In genomic region chr3:79813814-79814490, GRCm38 (mm10) we compare ENCODE assay signal across 7 mouse cellular contexts. TPM values are rescaled to one million over a fixed set of nuclear protein-coding genes. Genes with fewer than 3 reads are reported as not detected.
A peak's percentile ranks its signal among the peaks of the same experiment; 100 is the strongest.
DNase-seq lines count a peak whose midpoint lies in the region; ATAC-seq lines count a peak whose summit lies in the region.

No protein-coding gene starts in this region.

- no peaks in the 10 kb centered on the region for H3K9me3 ChIP-seq in intestine, embryonic 14.5 days (ENCODE audit: control insufficient read depth, low read length)
- no peaks in the 10 kb centered on the region for H3K9me3 ChIP-seq in midbrain, embryonic 11.5 days (ENCODE audit: control insufficient read depth, low read length)

- no peaks in the 10 kb centered on the region for H3K4me1 ChIP-seq in intestine, embryonic 14.5 days (replicated peaks; ENCODE audit: control insufficient read depth, insufficient read depth, low read length)
- no peaks in the 10 kb centered on the region for H3K4me1 ChIP-seq in midbrain, embryonic 11.5 days (ENCODE audit: control insufficient read depth, insufficient read depth, low read length)

- no peaks in the 10 kb centered on the region for H3K36me3 ChIP-seq in intestine, embryonic 14.5 days (ENCODE audit: control insufficient read depth, insufficient read depth, low read length)
- H3K36me3 ChIP-seq in midbrain, embryonic 11.5 days (ENCODE audit: control insufficient read depth, insufficient read depth, low read length): no peaks in the 10 kb centered on the region

- no peak overlapping the region for H3K4me2 ChIP-seq in intestine, embryonic 14.5 days (ENCODE audit: low read length)
- H3K4me2 ChIP-seq in midbrain, embryonic 11.5 days: no peak overlapping the region

- peak; percentile 79 for DNase-seq in ZHBTc4 (ENCODE audit: low read depth, low spot score)
- DNase-seq in cerebellum, postnatal 10 days: peak; percentile 91
- DNase-seq in frontal cortex, postnatal 14 days (ENCODE audit: low spot score in 2 of 2): peak; percentile 62 to 84
- peak; percentile 91 for DNase-seq in intestine, embryonic 14.5 days (ENCODE audit: low spot score)
- peak; percentile 79 to 82 for DNase-seq in left cerebral cortex, postnatal 10 days (ENCODE audit: extremely low spot score in 1 of 2, low spot score in 2 of 2)
- peak; percentile 98 for DNase-seq in midbrain, embryonic 11.5 days (ENCODE audit: low spot score, missing footprints)
- DNase-seq in spleen, adult 12 weeks (ENCODE audit: low spot score): peak; percentile 11

- intact Hi-C loops in left cerebral cortex, postnatal 10 days (cut with DNase I): no loop called here

- no peaks in the 10 kb centered on the region for H3K27me3 ChIP-seq in intestine, embryonic 14.5 days (replicated peaks; ENCODE audit: control insufficient read depth, insufficient read depth, low read length)
- H3K27me3 ChIP-seq in midbrain, embryonic 11.5 days (ENCODE audit: control insufficient read depth, insufficient read depth, low read length): no peaks in the 10 kb centered on the region

- ATAC-seq in intestine, embryonic 14.5 days (replicated peaks; ENCODE audit: low FRiP score, low TSS enrichment, low read depth): no peak
- peak; percentile 81 for ATAC-seq in midbrain, embryonic 11.5 days (ENCODE audit: low FRiP score)

- WGBS in intestine, embryonic 14.5 days: 32% methylated on average over 19 of the region's 19 CpGs
- WGBS in midbrain, embryonic 11.5 days: 28% methylated on average over 19 of the region's 19 CpGs

- no peak overlapping the region for H3K9ac ChIP-seq in intestine, embryonic 14.5 days (ENCODE audit: low read length)
- H3K9ac ChIP-seq in midbrain, embryonic 11.5 days (ENCODE audit: low read length): no peak overlapping the region

- no peak overlapping the region for H3K27ac ChIP-seq in intestine, embryonic 14.5 days (ENCODE audit: low read depth)
- H3K27ac ChIP-seq in midbrain, embryonic 11.5 days (ENCODE audit: low read depth, low read length): no peak overlapping the region

- H3K4me3 ChIP-seq in intestine, embryonic 14.5 days (ENCODE audit: low read depth, low read length): no peak overlapping the region
- no peak overlapping the region for H3K4me3 ChIP-seq in midbrain, embryonic 11.5 days (ENCODE audit: low read depth, low read length)

RNA-seq across cellular contexts. Expression of gene Tmem144, which starts 38.6 kb away (rescaled TPM):
- polyA plus RNA-seq in intestine, embryonic 14.5 days (2014; fragmentation: Nextera tagmentation; extraction: Ambion mirVana): 4.7 and 5.5 TPM in 2 replicates
- total RNA-seq in left cerebral cortex, postnatal 10 days (2021): 1 to 10 TPM; 5.4 to 8.4 TPM
- 2.0 and 3.4 TPM in 2 replicates for polyA plus RNA-seq in midbrain, embryonic 11.5 days (2014; fragmentation: Nextera tagmentation; extraction: Ambion mirVana)

Comparison
In these comparisons a context has a peak if more than half of its experiments do, and no peak if none do; other contexts are left out.
1. DNase-seq: peak in every context shown above with its lines; median percentile 98 in midbrain, embryonic 11.5 days; 91 in cerebellum, postnatal 10 days; 91 in intestine, embryonic 14.5 days; 80 in left cerebral cortex, postnatal 10 days; 79 in ZHBTc4; 73 in frontal cortex, postnatal 14 days; 11 in spleen, adult 12 weeks.